Mouse (Mus musculus): ENCODE data around the gene Ttc3.
"Not testable (repeated sequence)": the region's sequence is repeated elsewhere in the genome, so short reads cannot be mapped to it uniquely, and the experiment has no call there.

Ttc3 gene

DNA sequence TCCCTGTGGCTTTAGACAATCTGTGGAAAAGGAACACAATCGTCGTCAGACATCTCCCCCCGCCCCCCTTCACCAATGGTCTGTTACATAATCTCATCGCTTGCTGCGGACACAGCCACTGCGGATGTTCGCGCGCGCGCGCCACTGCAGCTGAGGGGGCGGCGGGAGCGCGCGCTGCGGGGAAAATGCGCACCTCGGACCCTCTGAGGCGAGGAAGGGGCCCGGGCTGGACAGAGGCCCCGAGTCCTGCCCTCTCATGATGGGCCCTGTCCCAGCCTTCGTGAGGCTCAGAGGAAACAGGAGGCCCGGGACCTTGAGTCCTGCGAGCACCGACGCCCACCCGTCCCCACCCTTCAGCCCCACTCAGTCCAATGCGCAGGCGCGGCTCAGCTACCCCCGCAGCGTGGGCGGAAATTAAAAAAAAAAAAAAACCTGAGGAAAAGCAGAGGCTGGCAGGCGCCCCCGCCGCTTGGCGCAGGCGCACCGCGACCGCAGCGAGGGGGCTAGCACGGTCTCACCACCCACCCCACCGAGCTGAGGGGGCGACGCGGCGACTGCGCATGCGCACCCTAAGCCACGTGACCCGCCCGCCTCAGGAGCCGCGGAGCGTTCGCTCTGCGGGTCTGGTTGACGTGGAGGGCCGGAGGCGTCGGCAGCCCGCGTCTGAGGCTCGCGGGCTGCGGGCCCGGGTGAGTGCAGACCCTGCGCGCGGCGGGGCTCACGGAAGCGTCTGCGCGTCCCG is at the start of gene Ttc3:
TSS of gene Ttc3 (plus strand) at position 446 of the 742 bp plus-strand sequence.
- DNase-seq (ENCODE audit: low spot score in 2 of 2): peak; percentile 88 to 89

DNA sequence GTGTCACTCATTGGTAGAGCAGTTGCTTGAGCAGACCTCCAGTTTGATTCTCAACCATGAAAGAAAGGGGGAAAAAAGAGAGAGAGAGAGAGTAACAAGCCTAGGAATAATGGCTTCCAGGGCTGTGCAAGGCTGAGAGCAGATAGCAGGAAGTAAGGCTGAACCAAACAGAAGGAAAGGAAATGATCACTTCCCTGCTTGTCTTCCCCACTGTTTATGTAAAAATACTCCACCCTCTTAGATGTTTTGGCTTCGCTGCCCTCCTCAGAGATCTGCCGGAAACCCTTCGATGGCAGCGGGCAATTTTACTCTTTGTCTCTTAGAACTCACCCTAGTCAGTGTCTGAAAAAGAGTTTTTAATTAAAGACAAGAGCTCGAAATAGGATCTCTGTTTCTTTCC is 46.7 kb upstream of the Ttc3 start:
- no peak for DNase-seq (ENCODE audit: low spot score in 2 of 2)

GRCm38 (mm10) chr16:94326008-94326407 is 44.4 kb upstream of the Ttc3 start:
- DNase-seq (ENCODE audit: low spot score in 2 of 2): no peak

DNA sequence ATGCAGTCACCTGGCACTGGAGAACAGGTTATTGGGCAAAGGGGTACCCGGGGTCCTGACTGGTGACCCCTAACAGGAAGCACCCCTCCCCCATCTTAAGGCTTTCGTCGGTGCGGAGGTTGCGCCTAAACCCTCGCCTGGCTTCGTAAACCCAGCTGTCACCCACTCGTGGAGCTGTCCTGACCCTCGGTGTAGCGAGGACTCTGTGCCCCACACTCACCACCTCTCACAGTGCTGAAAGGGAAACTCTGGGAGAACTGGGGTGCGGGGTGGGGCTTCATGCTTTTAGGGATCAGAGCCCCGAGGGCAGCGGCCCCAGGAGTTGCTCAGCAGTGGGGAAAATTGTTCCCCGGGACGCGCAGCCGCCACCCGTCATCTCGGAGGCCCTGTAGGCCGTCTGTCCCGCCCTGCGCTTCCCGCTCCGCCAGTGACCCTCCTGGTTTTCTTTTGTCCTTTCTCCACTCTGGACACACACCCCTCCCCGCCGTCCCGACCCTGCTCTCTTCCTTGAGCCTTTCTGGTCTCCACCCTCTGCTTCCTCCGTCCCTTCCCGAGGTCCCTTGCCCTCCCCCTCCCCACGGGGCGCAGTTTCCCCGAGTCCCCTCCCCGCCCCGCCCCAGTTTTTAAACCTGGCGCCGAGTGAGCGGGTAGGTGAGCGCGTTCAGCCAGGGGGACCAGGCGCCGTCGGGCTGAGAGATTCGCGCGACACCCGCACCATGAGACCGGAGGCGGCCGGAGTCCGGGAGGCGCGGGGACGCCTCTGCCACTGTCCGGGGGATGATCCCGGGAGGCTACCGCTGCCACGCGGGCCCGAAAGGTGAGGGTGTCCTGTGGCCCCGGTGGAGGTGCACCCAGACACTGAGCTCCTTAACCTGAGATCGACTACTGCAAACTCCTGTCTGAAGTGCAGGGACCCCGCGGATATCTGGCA is 42.4 kb upstream of the Ttc3 start, which contains the start of gene Ripply3:
TSS of gene Ripply3 (plus strand) at position 640 of the 931 bp plus-strand sequence.
- DNase-seq (ENCODE audit: low spot score in 2 of 2): no peak

DNA sequence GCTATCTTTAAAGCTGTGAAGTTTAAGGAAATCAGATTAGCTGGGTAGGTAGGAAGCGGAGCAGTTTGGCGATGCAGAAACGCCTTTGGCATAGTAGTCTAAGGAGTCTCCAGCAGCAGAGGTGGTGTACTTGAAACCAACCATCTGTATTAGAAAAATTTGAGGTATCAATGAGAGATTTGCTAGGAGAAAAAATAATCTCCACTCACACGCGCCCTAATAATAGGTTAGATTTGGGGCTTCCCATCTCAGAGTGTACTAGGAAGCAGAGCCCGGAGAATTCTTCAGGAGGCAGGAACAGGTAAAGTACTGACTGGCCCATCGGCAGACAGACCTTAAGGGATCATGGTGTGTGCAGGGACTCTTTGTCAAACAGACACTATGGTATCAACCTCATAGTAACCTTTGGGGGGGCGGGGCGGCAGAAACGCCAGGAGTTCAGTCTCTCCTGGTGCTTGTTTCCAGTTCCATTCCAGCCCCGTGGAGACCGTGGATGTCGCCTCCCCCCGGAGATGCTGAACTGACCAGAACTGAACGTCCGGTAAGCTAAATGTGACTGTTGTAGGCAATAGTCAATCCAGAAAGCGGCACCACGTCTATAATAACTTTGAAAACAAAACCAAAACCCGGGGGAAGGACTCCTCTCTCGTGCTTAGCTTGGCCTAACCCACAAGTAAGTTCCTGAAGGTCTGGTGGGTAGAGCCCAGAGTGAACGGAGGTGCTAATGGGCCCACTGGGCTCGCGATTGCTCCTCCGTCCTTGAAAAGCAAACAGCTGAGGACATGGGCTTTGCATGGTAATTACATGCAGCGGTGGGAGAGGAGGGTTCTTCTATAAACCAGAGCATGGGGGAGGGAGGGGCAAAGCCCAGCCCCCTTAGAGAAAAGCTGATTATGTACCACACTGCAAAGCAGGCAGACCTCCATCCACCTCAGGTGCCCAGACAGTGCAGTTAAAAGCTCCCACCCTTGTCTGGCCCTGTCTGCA is 41.2 kb upstream of the Ttc3 start:
- DNase-seq (ENCODE audit: low spot score in 2 of 2): no peak

- DNase-seq (ENCODE audit: low spot score in 2 of 2): no peak
Observed at GRCm38 (mm10) chr16:94330429-94330828, 40.0 kb upstream of the Ttc3 start.

DNA sequence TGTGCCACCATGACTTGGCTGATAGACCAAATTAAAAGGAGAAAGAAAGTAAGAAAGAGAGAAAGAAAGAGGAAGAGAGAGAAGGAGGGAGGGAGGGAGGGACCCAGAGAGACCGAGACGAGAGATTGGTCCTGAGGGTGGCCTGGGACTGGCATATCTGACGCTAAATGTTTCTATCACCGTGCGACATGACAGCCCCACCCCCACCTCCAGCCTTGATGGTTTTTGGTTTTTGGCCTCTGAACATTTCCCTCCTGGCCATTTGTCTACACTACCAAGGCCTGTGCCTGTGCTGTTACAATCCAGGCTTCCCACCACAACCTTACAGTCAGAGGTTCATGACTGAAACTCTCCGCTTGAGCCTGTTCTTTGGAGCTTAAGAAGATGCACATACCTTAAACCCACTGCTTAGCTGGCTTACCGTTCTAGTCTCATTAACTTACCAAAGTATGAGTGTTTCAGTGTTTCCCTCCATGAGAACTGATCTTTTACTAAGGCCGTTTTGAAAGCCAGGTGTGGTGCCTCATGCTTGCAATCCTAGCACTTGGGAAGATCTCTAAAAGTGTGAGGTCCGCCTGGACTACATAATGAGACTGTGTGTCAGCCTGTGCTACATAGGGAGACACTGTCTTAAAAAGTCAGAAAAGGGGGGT is 39.1 kb upstream of the Ttc3 start:
- DNase-seq (ENCODE audit: low spot score in 2 of 2): no peak

- peak; percentile 54 to 67 for DNase-seq (ENCODE audit: low spot score in 2 of 2)
Observed at GRCm38 (mm10) chr16:94331886-94332252, 38.5 kb upstream of the Ttc3 start.

- no peak for DNase-seq (ENCODE audit: low spot score in 2 of 2)
Observed at GRCm38 (mm10) chr16:94335656-94336055, 34.8 kb upstream of the Ttc3 start.

DNA sequence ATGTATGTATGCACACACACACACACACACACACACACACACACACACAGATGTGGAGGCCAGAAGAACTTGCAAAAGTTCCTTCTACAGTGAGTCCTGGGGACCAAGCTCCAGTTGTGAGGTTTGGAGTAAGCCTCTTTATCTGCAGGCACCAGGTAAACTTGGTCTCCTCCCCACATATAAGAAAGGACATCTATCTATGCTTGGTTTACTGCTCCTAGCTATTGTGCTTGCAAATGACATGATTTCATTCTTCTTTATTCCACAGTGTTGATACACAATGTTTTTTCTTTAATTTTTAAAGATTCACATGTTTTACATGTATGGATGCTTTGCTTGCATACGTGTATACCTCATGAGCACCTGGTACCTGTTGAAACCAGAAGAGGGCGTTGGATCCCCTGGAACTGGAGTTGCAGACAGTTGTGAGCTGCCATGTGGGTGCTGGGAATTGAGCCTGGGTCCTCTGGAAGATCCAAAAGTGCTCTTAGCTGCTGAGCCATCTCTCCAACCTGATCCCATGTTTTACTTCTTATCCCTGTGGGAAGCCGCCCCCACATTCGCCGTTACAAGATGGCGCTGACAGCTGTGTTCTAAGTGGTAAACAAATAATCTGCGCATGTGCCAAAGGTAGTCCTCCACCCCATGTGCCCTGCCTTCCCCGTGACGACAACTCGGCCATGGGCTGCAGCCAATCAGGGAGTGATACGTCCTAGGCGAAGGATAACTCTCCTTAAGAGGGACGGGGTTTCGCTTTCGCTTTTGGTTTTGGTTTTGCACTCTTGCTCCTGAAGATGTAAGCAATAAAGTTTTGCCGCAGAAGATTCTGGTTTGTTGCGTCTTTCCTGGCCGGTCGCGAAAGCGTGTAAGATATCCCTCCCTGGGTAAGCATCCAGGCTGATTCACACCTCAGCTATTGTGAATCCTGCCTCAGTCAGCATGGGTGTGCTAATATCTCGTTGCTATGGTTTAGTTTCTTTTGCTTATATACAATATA is 31.0 kb upstream of the Ttc3 start:
- DNase-seq (ENCODE audit: low spot score in 2 of 2): not testable (repeated sequence)

DNA sequence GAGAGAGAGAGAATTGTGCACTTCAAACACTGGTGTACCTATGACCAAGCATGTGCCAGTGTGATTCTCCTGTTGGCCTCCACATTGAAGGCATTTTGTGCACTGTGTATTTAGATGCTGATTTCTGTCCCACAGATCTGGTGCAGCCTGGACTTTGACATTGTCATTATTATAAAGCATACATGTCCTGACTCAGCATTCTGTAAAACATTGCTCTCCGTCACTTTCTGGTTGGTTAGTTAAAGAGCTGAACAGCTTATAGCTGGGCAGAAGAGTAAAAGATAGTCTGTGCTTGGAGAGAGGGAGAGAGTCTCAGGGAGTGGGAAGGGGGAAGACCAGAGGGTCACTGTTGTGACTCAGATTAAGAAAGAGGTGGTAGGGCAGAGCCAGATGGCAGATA is 24.7 kb upstream of the Ttc3 start:
- no peak for DNase-seq (ENCODE audit: low spot score in 2 of 2)

DNA sequence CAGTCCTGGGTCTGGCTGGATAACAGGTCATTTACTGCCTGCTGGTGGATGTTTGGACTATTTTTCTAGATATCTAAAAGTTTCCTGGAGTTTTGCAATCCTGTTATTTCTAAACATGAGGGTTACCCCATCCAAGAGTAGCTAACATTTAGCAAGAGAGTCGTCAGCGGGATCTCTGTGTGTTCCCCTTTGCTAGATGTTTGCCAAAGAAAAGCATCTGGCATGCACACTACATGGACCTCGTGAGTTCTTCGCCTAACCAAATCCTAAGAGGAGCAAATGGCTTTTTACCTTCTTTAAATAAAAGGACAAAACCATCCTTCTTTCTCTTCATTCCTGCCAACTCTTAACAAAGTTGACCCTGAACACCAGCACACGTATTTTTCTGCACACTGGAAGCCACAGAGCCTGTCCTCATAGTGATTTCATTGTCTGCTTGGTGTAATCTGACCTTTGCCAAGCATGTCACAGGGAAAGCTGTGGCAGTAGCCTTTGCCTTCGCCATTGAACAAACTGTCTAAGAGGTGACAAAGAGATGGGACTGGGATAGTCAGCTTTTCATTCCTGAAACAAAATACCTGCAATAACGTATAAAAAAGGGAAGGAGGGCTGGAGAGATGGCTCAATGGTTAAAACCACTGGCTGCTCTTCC is 23.2 kb upstream of the Ttc3 start:
- DNase-seq (ENCODE audit: low spot score in 2 of 2): no peak

DNA sequence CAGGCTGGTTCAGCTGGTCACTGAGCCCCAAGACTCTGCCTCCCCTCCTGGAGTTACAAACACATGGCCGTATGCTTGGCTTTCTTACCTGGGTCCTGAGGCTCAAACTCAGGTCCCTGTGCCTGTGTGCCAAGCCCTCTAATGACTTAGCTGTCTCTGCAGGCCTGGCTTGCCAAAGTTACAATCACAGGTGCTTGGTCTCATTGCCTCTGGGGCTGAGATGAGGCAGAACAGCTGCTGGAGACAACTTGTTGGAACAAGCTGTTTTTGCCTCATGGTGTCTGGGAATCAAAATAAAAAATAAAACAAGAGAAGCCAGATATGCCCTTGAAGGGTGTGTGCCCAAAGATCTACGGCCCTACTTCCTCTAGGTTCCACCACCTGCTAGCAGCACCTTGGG is 21.6 kb upstream of the Ttc3 start:
- no peak for DNase-seq (ENCODE audit: low spot score in 2 of 2)

DNA sequence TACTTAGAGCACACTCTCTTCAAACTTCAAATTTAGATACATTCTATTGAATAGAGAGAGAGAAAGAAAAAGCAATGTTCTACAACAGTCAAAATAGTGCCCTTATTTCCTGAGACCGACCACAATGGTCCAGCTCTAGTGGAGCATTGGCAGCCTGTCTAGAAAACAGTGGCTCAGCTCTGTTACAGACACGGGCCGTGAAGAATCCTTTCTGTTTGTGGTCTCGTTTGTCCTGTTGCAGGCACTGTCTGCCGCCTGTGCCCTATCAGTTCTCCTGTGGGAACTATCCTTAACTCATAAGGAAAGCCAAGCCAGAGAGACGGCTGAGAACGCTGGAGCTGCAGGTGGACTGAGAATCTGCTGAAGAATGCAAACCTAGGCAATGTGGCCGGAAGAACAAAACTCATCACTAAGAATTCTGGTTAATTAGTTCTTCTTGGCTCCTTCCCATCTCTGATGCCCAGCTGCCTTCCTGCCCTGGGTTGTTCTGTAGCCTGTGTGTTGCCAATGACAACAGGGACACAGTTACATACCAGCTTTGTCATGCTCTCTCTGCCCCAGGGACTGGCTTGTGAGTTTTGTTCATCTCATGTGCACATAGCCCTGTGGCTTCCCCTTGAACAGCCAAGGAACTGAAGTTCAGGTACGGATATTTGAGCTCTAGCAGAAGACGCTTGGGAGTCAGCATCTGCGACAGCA is 20.7 kb upstream of the Ttc3 start:
- DNase-seq (ENCODE audit: low spot score in 2 of 2): no peak

- no peak for DNase-seq (ENCODE audit: low spot score in 2 of 2)
Observed at GRCm38 (mm10) chr16:94350287-94350677, 20.1 kb upstream of the Ttc3 start.

DNA sequence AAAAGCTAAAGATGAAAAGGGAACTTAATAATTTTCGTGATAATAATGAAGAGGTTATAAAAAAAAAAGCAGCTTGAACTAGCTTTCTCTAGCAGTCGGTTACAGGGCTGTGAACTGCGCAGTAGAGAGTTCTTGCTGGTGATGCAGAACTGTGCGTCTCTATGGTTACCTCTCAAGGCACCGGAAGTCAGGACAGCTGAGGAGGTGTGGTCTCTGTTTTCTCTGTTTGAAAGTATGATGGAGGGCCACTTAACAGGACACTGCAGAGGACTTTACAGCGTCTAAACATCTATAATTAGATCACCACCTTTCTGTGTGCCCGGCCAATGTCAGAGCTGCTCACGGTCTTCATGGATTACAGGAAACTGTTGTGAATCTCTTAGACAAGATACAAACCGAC is 16.0 kb upstream of the Ttc3 start:
- DNase-seq (ENCODE audit: low spot score in 2 of 2): peak; percentile 55 to 69

DNA sequence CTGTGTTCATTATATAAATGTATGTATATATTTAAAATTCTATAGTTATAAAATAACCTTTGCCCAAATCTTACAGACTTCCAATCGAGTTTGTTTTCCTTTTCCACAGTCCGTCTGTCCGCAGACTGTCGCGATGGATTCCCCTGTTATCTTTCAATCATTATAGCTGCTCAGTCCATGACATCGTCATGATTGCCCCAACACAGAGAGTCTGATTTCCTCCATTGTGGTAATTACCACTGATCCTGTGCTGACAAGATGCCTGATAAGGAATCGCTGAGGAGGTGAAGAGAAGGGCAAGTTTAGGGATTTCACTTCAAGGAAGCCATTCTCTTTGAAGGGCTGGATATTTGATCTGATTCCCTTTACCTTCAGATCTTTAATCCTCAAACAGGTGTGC is 14.4 kb upstream of the Ttc3 start:
- no peak for DNase-seq (ENCODE audit: low spot score in 2 of 2)

GRCm38 (mm10) chr16:94356776-94357494 is 13.5 kb upstream of the Ttc3 start:
- no peak for DNase-seq (ENCODE audit: low spot score in 2 of 2)
